Mouse (Mus musculus) midbrain, embryonic 10.5 days (tissue): ENCODE measurements around the gene Olfr1226. TPM values are rescaled to one million over a fixed set of nuclear protein-coding genes. Genes with fewer than 3 reads are reported as not detected.
"Not testable (repeated sequence)": the region's sequence is repeated elsewhere in the genome, so short reads cannot be mapped to it uniquely, and the experiment has no call there.

Experiments used
- DNase-seq: peaks from one replicate; pipeline ENCODE4 v3.0.0-alpha.2; 2017; ENCODE audit warnings: low spot score
- H3K27ac ChIP-seq: fragments of 300-500 bp; sonication (generic); replicated peaks from 2 replicates; pipeline ENCODE4 v1.5.1; 2016; ENCODE audit warnings: mild to moderate bottlenecking
- H3K27me3 ChIP-seq: fragments of 300-500 bp; sonication (generic); 2 replicates; pipeline ENCODE4 v1.6.1; 2016; ENCODE audit warnings: low read depth, mild to moderate bottlenecking; ENCODE audit not compliant: poor library complexity, severe bottlenecking
- H3K36me3 ChIP-seq: fragments of 300-500 bp; sonication (generic); 2 replicates; pipeline ENCODE4 v1.6.1; 2016; ENCODE audit warnings: mild to moderate bottlenecking, moderate library complexity
- H3K4me1 ChIP-seq: fragments of 300-500 bp; sonication (generic); 2 replicates; pipeline ENCODE4 v1.6.1; 2016
- H3K4me3 ChIP-seq: fragments of 300-500 bp; sonication (generic); 2 replicates; pipeline ENCODE4 v1.5.1; 2016; ENCODE audit warnings: mild to moderate bottlenecking, moderate library complexity
- H3K9me3 ChIP-seq: fragments of 300-500 bp; sonication (generic); replicated peaks from 2 replicates; pipeline ENCODE4 v1.6.1; 2016; ENCODE audit warnings: mild to moderate bottlenecking
- WGBS: fragments of 180-500 bp; shearing (Covaris S2); methylation state at CpG from one replicate; pipeline ENCODE4 v1.1.7; 2016; 5-methylcytosine and 5-hydroxymethylcytosine counted together
- polyA plus RNA-seq: library from polyadenylated mRNA; unstranded; fragments of >200 nt; fragmentation: Nextera tagmentation; extraction: Ambion mirVana; gene quantifications from 2 replicates; pipeline ENCODE4 v1.2.1, GENCODE M21; 2016

Olfr1226 gene
- polyA plus RNA-seq = not detected in 2 replicates

- 66% methylated on average over 2 of the region's 2 CpGs for WGBS
- no peaks in the 10 kb centered on the region for H3K4me1 ChIP-seq
- H3K9me3 ChIP-seq = no peaks in the 10 kb centered on the region
- no peak within 1 kb of the TSS for H3K4me3 ChIP-seq
- no peaks in the 10 kb centered on the region for H3K27me3 ChIP-seq
- no peak within 1 kb of the TSS for H3K27ac ChIP-seq
- H3K36me3 ChIP-seq = no peaks in the 10 kb centered on the region
- DNase-seq = no peak
These were observed at the start of gene Olfr1226 for GRCm38 (mm10) chr2:89199948-89200347. TSS of gene Olfr1226 (minus strand) at chr2:89200048.

- Histone ChIP-seq H3K27ac (no peak overlapping the region), H3K4me1 (no peaks in the 10 kb centered on the region), H3K4me3 (no peak overlapping the region), H3K9me3 (no peaks in the 10 kb centered on the region), H3K36me3 (no peaks in the 10 kb centered on the region), H3K27me3 (no peaks in the 10 kb centered on the region)
- DNase-seq = no peak
- 85% methylated on average over 3 of the region's 3 CpGs for WGBS
These were observed 3.4 kb downstream of the Olfr1226 start for GRCm38 (mm10) chr2:89196325-89196982.

- H3K27ac ChIP-seq = no peak within 1 kb of the TSS
- no peaks in the 10 kb centered on the region for H3K36me3 ChIP-seq
- WGBS = 92% methylated on average over 1 of the region's 1 CpGs
- no peak within 1 kb of the TSS for H3K4me3 ChIP-seq
- DNase-seq = no peak
- H3K4me1 ChIP-seq = no peaks in the 10 kb centered on the region
- H3K27me3 ChIP-seq = no peaks in the 10 kb centered on the region
- H3K9me3 ChIP-seq = no peaks in the 10 kb centered on the region
These were observed 25.3 kb downstream of the Olfr1226 start, which contains the start of gene Olfr1225 for GRCm38 (mm10) chr2:89174569-89174968. TSS of gene Olfr1225 (minus strand) at chr2:89174669.

GRCm38 (mm10) chr2:89164711-89165110 lies 35.1 kb downstream of the Olfr1226 start:
- WGBS = 92% methylated on average over 4 of the region's 4 CpGs
- not testable (repeated sequence) for H3K4me1 ChIP-seq, H3K36me3 ChIP-seq, H3K27me3 ChIP-seq, H3K4me3 ChIP-seq, H3K27ac ChIP-seq, DNase-seq, H3K9me3 ChIP-seq

- 92% methylated on average over 8 of the region's 8 CpGs for WGBS
- not testable (repeated sequence) for H3K9me3 ChIP-seq, H3K27ac ChIP-seq, H3K4me1 ChIP-seq, DNase-seq, H3K36me3 ChIP-seq, H3K4me3 ChIP-seq, H3K27me3 ChIP-seq
These were observed 35.9 kb downstream of the Olfr1226 start, which contains the start of gene Olfr1224-ps1 for GRCm38 (mm10) chr2:89163991-89164390. TSS of gene Olfr1224-ps1 (minus strand) at chr2:89164091.

GRCm38 (mm10) chr2:89151460-89151859 lies 48.4 kb downstream of the Olfr1226 start, which contains the start of gene Olfr1223:
TSS of gene Olfr1223 (minus strand) at chr2:89151560.
- Histone ChIP-seq H3K36me3 (no peaks in the 10 kb centered on the region), H3K4me1 (no peaks in the 10 kb centered on the region), H3K4me3 (no peak within 1 kb of the TSS), H3K9me3 (no peaks in the 10 kb centered on the region), H3K27me3 (no peaks in the 10 kb centered on the region), H3K27ac (no peak within 1 kb of the TSS)
- WGBS = 83% methylated on average over 1 of the region's 1 CpGs
- no peak for DNase-seq

Other genes starting within 250 kb of the Olfr1226 start
- not detected in 2 replicates for gene Olfr1212, start 246.1 kb downstream of the Olfr1226 start, polyA plus RNA-seq
- not detected in 2 replicates for gene Gm13762, start 219.8 kb downstream of the Olfr1226 start, polyA plus RNA-seq
- gene Olfr1214, start 207.4 kb downstream of the Olfr1226 start, polyA plus RNA-seq = not detected in 2 replicates
- gene Olfr1215, start 193.1 kb downstream of the Olfr1226 start, polyA plus RNA-seq = not detected in 2 replicates
- not detected in 2 replicates for gene Olfr1216, start 181.7 kb downstream of the Olfr1226 start, polyA plus RNA-seq
- not detected in 2 replicates for gene Olfr1217, start 168.0 kb downstream of the Olfr1226 start, polyA plus RNA-seq
- gene Olfr1218, start 138.9 kb downstream of the Olfr1226 start, polyA plus RNA-seq = not detected in 2 replicates
- not detected in 2 replicates for gene Olfr1219, start 116.5 kb downstream of the Olfr1226 start, polyA plus RNA-seq
- gene Olfr1220, start 93.2 kb downstream of the Olfr1226 start, polyA plus RNA-seq = not detected in 2 replicates
- not detected in 2 replicates for gene Olfr1221, start 82.8 kb downstream of the Olfr1226 start, polyA plus RNA-seq
- gene Olfr1222, start 67.0 kb downstream of the Olfr1226 start, polyA plus RNA-seq = not detected in 2 replicates
- not detected in 2 replicates for gene Olfr1223, start 48.5 kb downstream of the Olfr1226 start, polyA plus RNA-seq
- not detected in 2 replicates for gene Olfr1224-ps1, start 36.0 kb downstream of the Olfr1226 start, polyA plus RNA-seq
- gene Olfr1225, start 25.4 kb downstream of the Olfr1226 start, polyA plus RNA-seq = not detected in 2 replicates
- not detected in 2 replicates for gene Olfr1228, start 54.0 kb upstream of the Olfr1226 start, polyA plus RNA-seq
- gene Olfr1229, start 88.0 kb upstream of the Olfr1226 start, polyA plus RNA-seq = not detected in 2 replicates
- gene Olfr1230, start 97.2 kb upstream of the Olfr1226 start, polyA plus RNA-seq = not detected in 2 replicates
- not detected in 2 replicates for gene Olfr1231, start 107.0 kb upstream of the Olfr1226 start, polyA plus RNA-seq
- gene Olfr1232, start 129.6 kb upstream of the Olfr1226 start, polyA plus RNA-seq = not detected in 2 replicates
- gene Olfr1233, start 142.3 kb upstream of the Olfr1226 start, polyA plus RNA-seq = not detected in 2 replicates
- not detected in 2 replicates for gene Olfr1234, start 164.8 kb upstream of the Olfr1226 start, polyA plus RNA-seq
- not detected in 2 replicates for gene Olfr1238, start 209.6 kb upstream of the Olfr1226 start, polyA plus RNA-seq
- not detected in 2 replicates for gene Olfr1239, start 220.4 kb upstream of the Olfr1226 start, polyA plus RNA-seq
- gene Olfr1240, start 243.0 kb upstream of the Olfr1226 start, polyA plus RNA-seq = not detected in 2 replicates